Mouse (Mus musculus) neutrophil, adult 5-6 weeks (primary cell): ENCODE results near the gene Mn1. TPM values are rescaled to one million over a fixed set of nuclear protein-coding genes. Genes with fewer than 3 reads are reported as not detected.

Experiments
- ATAC-seq: fragments of 151-379, 151-347 bp; 2 replicates; pipeline ENCODE4 v1.8.0; 2017; ENCODE audit warnings: mild to moderate bottlenecking, moderate TSS enrichment; ENCODE audit not compliant: insufficient number of reproducible peaks, poor library complexity, low FRiP score, severe bottlenecking; ENCODE audit errors: extremely low read depth
- total RNA-seq: library from RNA; stranded (forward); fragments of 200-1000 nt; gene quantifications from 2 replicates; pipeline ENCODE4 v1.2.3, GENCODE M21; 2017

The Mn1 gene
- total RNA-seq, 1 experiment from 2014 or later, result not detected

DNA sequence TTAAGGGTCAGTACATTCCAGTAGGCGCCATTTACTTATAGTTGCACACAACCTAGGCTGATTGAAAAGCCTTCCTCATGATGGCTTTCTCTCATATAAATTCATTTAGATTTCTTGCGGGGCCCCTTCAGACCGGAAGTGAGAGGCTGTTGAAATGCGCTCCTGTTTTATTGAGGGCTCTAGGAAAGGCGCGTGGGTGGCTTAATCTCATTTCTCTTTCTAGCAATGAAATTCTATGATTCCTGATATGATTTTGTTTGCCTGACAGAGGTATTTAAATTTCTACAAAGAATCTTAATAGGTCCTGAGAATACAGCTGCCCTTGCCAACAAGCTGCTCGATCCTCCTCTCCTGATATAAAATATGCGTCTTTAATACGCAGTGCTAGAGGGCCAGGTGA is 8.7 kb downstream of the Mn1 start:
- no peak for ATAC-seq

- ATAC-seq, result no peak
Observed at GRCm38 (mm10) chr5:111426249-111426648, 9.1 kb downstream of the Mn1 start.

DNA sequence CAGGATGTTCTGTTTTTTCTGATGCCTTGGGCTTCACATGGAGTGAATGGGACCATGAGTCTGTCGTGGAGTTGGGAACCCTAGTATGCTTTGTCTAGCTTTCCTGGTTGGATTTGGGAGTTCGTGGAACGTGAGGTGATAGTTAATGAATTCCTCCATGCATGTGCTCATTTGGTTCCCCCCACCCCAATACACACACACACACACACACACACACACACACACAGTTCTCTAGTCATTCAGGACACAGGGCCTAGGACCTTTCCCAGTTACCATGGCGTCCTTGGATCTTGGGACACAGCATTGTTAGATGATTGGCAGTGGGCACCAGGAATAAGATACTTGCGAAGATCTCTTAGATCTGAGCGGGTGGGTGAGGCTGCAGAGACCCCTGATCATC is 11.7 kb downstream of the Mn1 start:
- no peak for ATAC-seq

GRCm38 (mm10) chr5:111429726-111430125 is 12.6 kb downstream of the Mn1 start:
- no peak for ATAC-seq

DNA sequence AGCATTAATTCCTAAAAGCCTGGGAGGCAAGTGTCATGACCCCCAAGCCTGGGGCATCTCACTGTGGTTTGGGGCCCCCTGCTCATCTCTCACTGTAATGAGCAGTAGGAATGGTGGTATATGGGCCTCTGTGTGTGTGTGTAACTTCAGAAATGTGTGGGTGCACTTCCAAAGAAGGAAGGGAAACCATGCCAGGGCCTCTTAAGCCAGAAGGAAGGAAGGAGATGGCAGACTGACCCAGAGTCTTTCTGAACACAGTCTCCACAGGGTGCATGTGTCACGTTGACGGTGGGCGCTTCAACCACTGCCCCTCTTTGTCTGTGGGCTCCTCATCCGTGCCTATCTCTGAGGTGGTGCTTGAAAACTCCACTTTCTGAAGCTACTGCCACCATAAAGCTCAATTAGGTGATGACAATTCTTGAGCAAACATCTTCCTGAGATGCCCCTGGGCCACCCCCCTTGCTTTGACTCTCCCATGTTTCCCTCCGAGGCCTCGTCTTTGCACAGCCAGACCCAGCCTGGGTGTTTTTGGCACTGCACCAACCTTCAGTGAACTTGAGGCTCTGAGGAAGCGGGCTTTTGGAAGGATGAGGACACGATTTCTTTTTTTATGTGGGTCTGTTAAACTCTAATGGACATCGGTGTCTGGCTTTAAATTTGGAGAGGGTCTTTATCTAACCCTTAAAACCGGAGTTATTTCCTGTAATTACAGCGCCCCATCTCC is 14.0 kb downstream of the Mn1 start:
- ATAC-seq, result no peak

DNA sequence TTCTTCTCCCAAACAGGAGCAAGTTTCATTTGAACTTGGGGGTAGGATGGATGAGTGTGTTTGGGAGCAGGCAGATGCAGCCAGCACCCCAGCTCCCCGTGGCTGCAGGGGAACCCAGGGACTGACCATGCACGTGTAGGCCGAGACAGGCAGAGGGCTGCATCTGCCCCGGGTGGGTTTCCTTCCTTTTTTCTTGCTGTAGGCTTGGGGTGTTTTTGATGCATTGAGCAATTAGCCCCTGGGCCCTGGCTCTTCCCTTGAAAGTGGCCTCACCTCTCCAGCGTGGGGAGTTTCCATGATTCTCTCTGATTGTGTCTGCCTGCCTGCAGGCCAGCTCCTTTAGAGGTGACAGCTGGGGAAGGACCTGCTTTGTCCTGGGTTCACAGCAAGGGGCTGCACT is 15.7 kb downstream of the Mn1 start:
- ATAC-seq, result no peak

DNA sequence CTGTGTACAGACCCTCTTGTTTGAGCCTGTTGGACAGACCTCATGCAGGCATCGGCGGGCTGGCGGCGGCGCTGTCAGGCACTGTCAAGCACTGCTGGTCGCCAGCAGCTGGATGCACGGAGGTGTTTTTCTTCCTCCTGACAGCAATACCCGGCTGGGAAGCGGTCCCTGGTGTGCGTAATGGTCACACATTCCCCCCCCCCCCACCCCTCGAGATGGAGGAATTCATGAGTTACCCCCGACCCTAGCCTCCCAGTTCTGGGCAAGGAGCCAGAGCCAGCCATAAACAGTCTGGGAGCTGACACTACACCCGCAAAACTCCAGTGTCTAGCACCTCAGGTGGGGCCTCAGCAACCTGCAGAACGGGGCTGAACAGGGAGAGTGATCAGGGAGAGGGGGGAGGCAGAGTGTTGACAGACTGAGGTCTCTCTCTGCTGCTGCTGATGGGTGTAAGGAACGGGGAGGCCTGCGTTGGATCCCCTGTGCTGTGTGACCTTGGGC is 17.2 kb downstream of the Mn1 start:
- ATAC-seq, result no peak

GRCm38 (mm10) chr5:111436260-111436659 is 19.1 kb downstream of the Mn1 start:
- no peak for ATAC-seq

DNA sequence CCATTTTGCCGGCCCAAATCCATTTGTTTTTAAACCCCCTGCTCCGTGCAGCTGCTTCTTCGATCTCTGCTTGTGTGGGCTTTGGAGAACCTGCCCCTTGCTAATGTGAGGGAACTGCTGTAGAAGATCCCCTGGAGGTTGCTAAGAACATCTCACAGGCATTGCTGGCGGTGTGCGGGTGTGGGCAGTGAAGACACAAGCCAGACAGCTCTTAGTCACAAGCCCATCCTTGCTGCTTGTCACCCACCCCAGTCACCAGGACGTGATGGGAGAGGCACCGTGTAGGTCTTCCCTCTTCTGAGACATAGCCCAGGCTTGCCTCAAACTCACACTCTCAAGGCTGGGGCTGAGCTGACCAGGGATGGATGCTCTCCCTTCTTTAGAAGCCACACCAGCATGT is 20.0 kb downstream of the Mn1 start:
- ATAC-seq, result no peak

DNA sequence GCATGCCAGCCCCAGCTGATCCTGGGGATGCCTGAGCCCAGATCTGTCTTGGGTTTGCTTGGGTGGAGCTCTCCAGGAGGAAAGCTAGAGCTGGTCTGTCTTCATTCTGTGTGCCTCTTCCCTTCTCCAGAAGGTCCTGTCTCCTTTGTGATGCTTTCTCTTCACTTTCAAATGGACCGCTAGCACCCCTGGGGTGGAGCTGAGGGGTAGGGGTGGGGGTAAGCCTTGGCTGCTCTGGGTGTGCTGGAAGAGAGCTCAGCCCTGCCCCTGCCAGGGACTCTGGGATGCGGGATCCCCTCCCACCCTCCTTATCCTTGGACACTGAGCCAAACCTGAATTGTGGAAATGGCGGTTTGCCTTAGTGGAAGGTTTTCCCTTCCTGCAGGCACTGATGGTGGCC is 21.2 kb downstream of the Mn1 start:
- ATAC-seq, result no peak

DNA sequence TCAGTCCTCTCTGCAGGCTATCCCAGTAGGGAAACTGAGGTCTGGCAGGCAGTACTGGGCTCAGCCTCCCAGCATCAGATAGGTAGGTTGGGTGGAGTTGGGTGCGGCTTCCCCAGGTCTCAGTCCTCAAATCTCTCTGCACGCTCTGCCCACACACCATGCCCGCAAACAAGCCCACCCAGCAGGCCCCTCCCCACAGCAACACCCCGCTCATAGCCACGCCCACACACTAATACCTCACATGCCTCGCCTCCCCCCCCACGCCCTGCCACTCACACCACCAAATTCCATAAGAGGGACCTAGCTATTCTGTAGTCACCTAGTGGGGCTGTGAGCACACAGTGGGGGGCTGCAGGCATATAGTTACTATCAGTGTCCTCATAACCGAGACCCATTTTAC is 21.7 kb downstream of the Mn1 start:
- no peak for ATAC-seq

DNA sequence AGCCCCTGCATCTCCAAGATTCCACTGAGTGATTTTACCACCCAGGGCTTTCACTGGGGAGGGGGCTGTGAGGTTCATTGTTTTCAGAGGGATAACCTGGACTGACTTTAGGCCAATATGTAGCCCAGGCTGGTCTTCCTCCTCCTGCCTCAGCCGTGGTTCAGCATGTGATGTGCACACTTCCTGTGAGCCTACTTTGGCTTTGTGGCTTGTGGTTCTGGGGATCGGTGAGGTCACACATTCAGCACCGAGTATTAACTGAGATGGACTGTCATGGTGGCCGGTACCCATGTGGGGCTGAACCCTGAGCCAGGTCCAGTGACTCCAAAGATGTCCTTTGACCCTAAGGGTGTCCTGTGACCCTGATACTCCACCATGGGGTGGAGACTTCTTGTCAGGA is 23.1 kb downstream of the Mn1 start:
- no peak for ATAC-seq

DNA sequence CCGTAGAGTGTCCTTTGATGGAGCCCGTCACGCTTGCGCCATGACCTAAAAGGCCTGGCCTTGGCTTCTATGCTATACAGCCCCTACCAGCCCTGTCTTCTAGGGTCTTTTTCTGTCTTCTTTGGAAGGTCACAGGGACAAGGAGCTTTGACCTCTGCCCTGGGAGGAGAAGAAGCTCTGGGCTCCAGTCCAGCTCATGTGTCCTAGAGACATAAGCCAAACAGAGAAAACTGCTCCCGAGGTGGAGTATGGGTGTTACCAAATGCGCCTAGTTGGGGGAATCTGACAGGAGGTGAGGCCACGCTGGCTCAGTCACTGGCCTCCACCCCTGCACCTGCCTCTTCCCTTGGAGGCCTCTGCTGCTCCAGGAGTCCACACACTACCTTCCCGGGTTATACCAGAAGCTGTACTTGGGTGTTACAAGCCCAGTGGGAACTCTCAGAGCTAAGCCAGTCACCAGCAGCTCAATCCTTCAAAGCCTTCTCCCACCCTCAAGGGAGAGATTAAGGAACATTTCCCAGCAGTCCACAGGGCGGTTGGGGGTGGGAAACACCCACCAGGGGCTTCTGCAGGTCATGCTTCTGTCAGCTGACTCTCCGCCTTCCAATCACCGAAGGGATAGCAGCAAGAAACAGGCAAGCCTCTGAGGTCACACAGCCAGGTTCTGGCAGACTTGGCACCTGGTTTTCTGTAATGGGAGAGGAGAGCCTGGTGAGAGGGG is 25.1 kb downstream of the Mn1 start:
- no peak for ATAC-seq

- ATAC-seq, result no peak
Observed at GRCm38 (mm10) chr5:111443636-111444035, 26.5 kb downstream of the Mn1 start.

GRCm38 (mm10) chr5:111444361-111444760 is 27.2 kb downstream of the Mn1 start:
- no peak for ATAC-seq

- ATAC-seq, result no peak
Observed at GRCm38 (mm10) chr5:111446652-111447051, 29.5 kb downstream of the Mn1 start.

DNA sequence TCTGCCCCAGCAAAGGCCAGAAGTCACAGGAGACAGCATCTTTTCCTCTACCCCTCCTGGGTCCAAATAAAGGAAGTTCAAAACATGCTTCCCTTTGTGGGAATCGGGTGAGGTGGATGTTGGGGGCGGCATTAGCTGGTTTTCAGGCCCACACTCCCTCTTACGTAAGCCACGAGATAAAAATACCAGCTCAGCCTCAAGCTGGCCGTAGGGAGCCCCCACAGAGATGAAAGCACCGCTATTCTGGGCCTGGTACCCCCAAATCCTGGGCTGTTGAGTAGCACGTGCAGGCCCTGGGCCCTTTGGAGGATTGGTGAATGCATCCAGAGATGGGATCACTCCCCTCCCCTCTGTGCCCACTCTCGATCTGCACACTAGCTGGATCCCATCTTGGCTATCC is 32.5 kb downstream of the Mn1 start:
- no peak for ATAC-seq

- no peak for ATAC-seq
Observed at GRCm38 (mm10) chr5:111454240-111454639, 37.1 kb downstream of the Mn1 start.

GRCm38 (mm10) chr5:111454876-111455275 is 37.7 kb downstream of the Mn1 start:
- ATAC-seq, result no peak

- no peak for ATAC-seq
Observed at GRCm38 (mm10) chr5:111458675-111459074, 41.5 kb downstream of the Mn1 start.
